Mouse (Mus musculus): ENCODE measurements around the gene Pid1.

- no peak for TF ChIP-seq CTCF (IDR thresholded peaks at IDR 0.05; ENCODE audit: low read depth)
- TF ChIP-seq EP300 (IDR thresholded peaks at IDR 0.05; ENCODE audit: low read depth) = no peak
These were observed 61.2 kb downstream of the Pid1 start for GRCm38 (mm10) chr1:84302788-84303187.
